Mouse (Mus musculus): ENCODE data around the gene Mprip.

- TF ChIP-seq CTCF (IDR thresholded peaks at IDR 0.05; ENCODE audit: borderline replicate concordance, control insufficient read depth, extremely low read depth, insufficient read depth, low read length, poor library complexity) (no peak), POLR2A (IDR thresholded peaks at IDR 0.05; ENCODE audit: control insufficient read depth, extremely low read depth, insufficient read depth, low read length, poor library complexity) (no peak)
Observed at GRCm38 (mm10) chr11:59779406-59779805, 118.3 kb downstream of the Mprip start.

Measured in thymus, adult 2 months (tissue).